Mouse (Mus musculus) hematopoietic multipotent progenitor cell, adult 10-12 weeks (in vitro differentiated cells): ENCODE data around the gene Tdp2. TPM values are rescaled to one million over a fixed set of nuclear protein-coding genes. Genes with fewer than 3 reads are reported as not detected.

Source experiments
- polyA plus RNA-seq: library from polyadenylated mRNA; stranded (reverse); fragments of >175 nt; gene quantifications from 2 replicates; pipeline ENCODE4 v1.2.3, GENCODE M21; 2012; ENCODE audit warnings: low replicate concordance

The Tdp2 gene
- polyA plus RNA-seq = 20.4 and 29.7 TPM in 2 replicates

GRCm38 (mm10) chr13:24831353-24832130 lies at the start of gene Tdp2, which contains the start of gene Acot13:
TSS of gene Tdp2 (plus strand) at chr13:24831679.
TSS of gene Acot13 (minus strand) at chr13:24831540.

GRCm38 (mm10) chr13:24801308-24801921 lies 30.1 kb upstream of the Tdp2 start, which contains the start of gene BC005537:
TSS of gene BC005537 (plus strand) at chr13:24801657.

GRCm38 (mm10) chr13:24844983-24845955 lies 13.8 kb downstream of the Tdp2 start, which contains the start of gene D130043K22Rik:
TSS of gene D130043K22Rik (plus strand) at chr13:24845135.

Other genes with a start within 250 kb of the Tdp2 start
- 45.6 and 111 TPM in 2 replicates for gene Ripor2, start 249.5 kb upstream of the Tdp2 start, polyA plus RNA-seq
- not detected in 2 replicates for gene Armh2, start 90.4 kb upstream of the Tdp2 start, polyA plus RNA-seq
- gene Gmnn, start 69.8 kb upstream of the Tdp2 start, polyA plus RNA-seq = 0.56 and 3.2 TPM in 2 replicates
- 74.8 and 195 TPM in 2 replicates for gene BC005537, start 30.0 kb upstream of the Tdp2 start, polyA plus RNA-seq
- 23.5 and 41.8 TPM in 2 replicates for gene Acot13, start 139 bp upstream of the Tdp2 start, polyA plus RNA-seq
- gene D130043K22Rik, start 13.5 kb downstream of the Tdp2 start, polyA plus RNA-seq = 0.02 TPM in 1 of 2 replicates, not detected in the other
- 0.37 and 0.79 TPM in 2 replicates for gene Aldh5a1, start 106.0 kb downstream of the Tdp2 start, polyA plus RNA-seq
- 0.04 TPM in 1 of 2 replicates, not detected in the other for gene Gpld1, start 111.5 kb downstream of the Tdp2 start, polyA plus RNA-seq
- gene Mrs2, start 188.7 kb downstream of the Tdp2 start, polyA plus RNA-seq = 6.7 and 6.9 TPM in 2 replicates
- not detected in 2 replicates for gene Dcdc2a, start 224.3 kb downstream of the Tdp2 start, polyA plus RNA-seq